ENCODE assay signal across 11 mouse cellular contexts in genomic region chr5:139384531-139384930, GRCm38 (mm10). TPM values are rescaled to one million over a fixed set of nuclear protein-coding genes. Genes with fewer than 3 reads are reported as not detected.
DNase-seq lines count a peak whose midpoint lies in the region; ATAC-seq lines count a peak whose summit lies in the region.
"Had no signal": no experiment of that assay in that cellular context is flagged by ENCODE, and none has a peak within 500 bp of the region (broad histone marks: within the 10 kb centered on the region; RNA-seq: fewer than 3 reads in every experiment).

No protein-coding gene starts in this region.

- 60% methylated on average over 10 of the region's 10 CpGs for WGBS in liver, embryonic 12.5 days (ENCODE audit: insufficient replicate concordance)

- peak overlapping the region; percentile 100 for H3K27ac ChIP-seq in liver, embryonic 12.5 days

- peak overlapping the region; percentile 83 for H3K9ac ChIP-seq in liver, embryonic 12.5 days
- H3K9ac ChIP-seq: forebrain, postnatal 0 days had no signal

- no peak for ATAC-seq in erythroblast, adult 5-6 weeks (replicated peaks; ENCODE audit: low FRiP score, poor library complexity, severe bottlenecking)
- ATAC-seq in liver, embryonic 12.5 days = no peak
- ATAC-seq: forebrain, postnatal 0 days had no signal

- intact Hi-C loops in heart, postnatal 10 days (cut with DNase I) = no loop called here
- intact Hi-C loops in left cerebral cortex, postnatal 10 days (cut with DNase I) = no loop called here

- peak overlapping the region; percentile 91 for H3K4me2 ChIP-seq in liver, embryonic 12.5 days

- H3K27me3 ChIP-seq in erythroblast, embryonic 14.5 days (ENCODE audit: control insufficient read depth) = no peaks in the 10 kb centered on the region
- no peaks in the 10 kb centered on the region for H3K27me3 ChIP-seq in liver, embryonic 12.5 days (replicated peaks)

- peaks cover 94% of the 10 kb centered on the region for H3K4me1 ChIP-seq in erythroblast, embryonic 14.5 days (ENCODE audit: control insufficient read depth)
- H3K4me1 ChIP-seq in liver, embryonic 12.5 days = peaks cover 95% of the 10 kb centered on the region

- H3K36me3 ChIP-seq in erythroblast, embryonic 14.5 days (ENCODE audit: control insufficient read depth) = peaks cover 75% of the 10 kb centered on the region
- H3K36me3 ChIP-seq in liver, embryonic 12.5 days = peaks cover 45% of the 10 kb centered on the region

- DNase-seq in adipocyte (ENCODE audit: low spot score) = peak; percentile 98
- DNase-seq in heart, postnatal 10 days = peak; percentile 70
- DNase-seq in left cerebral cortex, postnatal 10 days (ENCODE audit: extremely low spot score in 1 of 2, low spot score in 2 of 2) = no peak
- no peak for DNase-seq in cerebellum, adult 11 months
- DNase-seq in ovary, postnatal 36 days (ENCODE audit: low spot score) = no peak
- DNase-seq: forebrain, postnatal 0 days; layer of hippocampus, postnatal 36 days had no signal

- H3K9me3 ChIP-seq in erythroblast, embryonic 14.5 days (ENCODE audit: control insufficient read depth, low read length) = no peaks in the 10 kb centered on the region
- no peaks in the 10 kb centered on the region for H3K9me3 ChIP-seq in liver, embryonic 12.5 days (replicated peaks)

- H3K4me3 ChIP-seq in erythroblast, embryonic 14.5 days (replicated peaks) = peak overlapping the region; percentile 64
- H3K4me3 ChIP-seq in liver, embryonic 12.5 days = no peak overlapping the region

RNA-seq across cellular contexts. Expression of gene Gpr146, which starts 7.0 kb away (rescaled TPM):
- polyA plus RNA-seq in erythroblast, embryonic 14.5 days (2012) = 8.1 and 9.7 TPM in 2 replicates
- total RNA-seq in erythroblast, adult 5-6 weeks (2015; ENCODE audit: low replicate concordance) = 27.3 and 37.2 TPM in 2 replicates
- 49.4 and 58.3 TPM in 2 replicates for total RNA-seq in erythroblast, adult 5-6 weeks (2017; ENCODE audit: low replicate concordance)
- total RNA-seq in heart, postnatal 10 days (2021) = 10 to 100 TPM; 33.7 to 37.2 TPM
- polyA plus RNA-seq in liver, embryonic 12.5 days (2016; fragmentation: Nextera tagmentation; extraction: Ambion mirVana) = 18.3 and 19.3 TPM in 2 replicates
- 1 to 10 TPM; 5.7 to 7.5 TPM for total RNA-seq in left cerebral cortex, postnatal 10 days (2021)

RNA-seq across cellular contexts. Expression of gene C130050O18Rik, which starts 20.5 kb away (rescaled TPM):
- polyA plus RNA-seq in erythroblast, embryonic 14.5 days (2012) = not detected in 2 replicates
- total RNA-seq in erythroblast, adult 5-6 weeks (2015; ENCODE audit: low replicate concordance) = 1.9 and 2.1 TPM in 2 replicates
- total RNA-seq in erythroblast, adult 5-6 weeks (2017; ENCODE audit: low replicate concordance) = 2.9 and 4.3 TPM in 2 replicates
- under 1 TPM; 0.74 to 0.93 TPM for total RNA-seq in heart, postnatal 10 days (2021)
- 0.72 and 0.75 TPM in 2 replicates for polyA plus RNA-seq in liver, embryonic 12.5 days (2016; fragmentation: Nextera tagmentation; extraction: Ambion mirVana)
- total RNA-seq in left cerebral cortex, postnatal 10 days (2021) = under 1 TPM; 0.24 to 0.28 TPM
- total RNA-seq: forebrain, postnatal 0 days had no signal

RNA-seq across cellular contexts. Expression of gene Cyp2w1, which starts 32.1 kb away (rescaled TPM):
- polyA plus RNA-seq in erythroblast, embryonic 14.5 days (2012) = 0.02 and 0.06 TPM in 2 replicates
- not detected in 2 replicates for total RNA-seq in erythroblast, adult 5-6 weeks (2015; ENCODE audit: low replicate concordance)
- total RNA-seq in erythroblast, adult 5-6 weeks (2017; ENCODE audit: low replicate concordance) = not detected in 2 replicates
- not detected for total RNA-seq in heart, postnatal 10 days (2021)
- polyA plus RNA-seq in liver, embryonic 12.5 days (2016; fragmentation: Nextera tagmentation; extraction: Ambion mirVana) = not detected in 2 replicates
- total RNA-seq in left cerebral cortex, postnatal 10 days (2021) = not detected
- total RNA-seq: adrenal gland, adult 18-20 months; forebrain, postnatal 0 days; layer of hippocampus, postnatal 36 days had no signal
- polyA plus RNA-seq: forebrain, postnatal 0 days had no signal

RNA-seq across cellular contexts. Expression of gene Cox19, which starts 33.3 kb away (rescaled TPM):
- polyA plus RNA-seq in erythroblast, embryonic 14.5 days (2012) = 5.5 and 10.5 TPM in 2 replicates
- total RNA-seq in erythroblast, adult 5-6 weeks (2015; ENCODE audit: low replicate concordance) = 4.2 and 6.5 TPM in 2 replicates
- total RNA-seq in erythroblast, adult 5-6 weeks (2017; ENCODE audit: low replicate concordance) = 7.7 and 8.8 TPM in 2 replicates
- 10 to 100 TPM; 88.8 to 96.4 TPM for total RNA-seq in heart, postnatal 10 days (2021)
- 72.3 and 73.8 TPM in 2 replicates for polyA plus RNA-seq in liver, embryonic 12.5 days (2016; fragmentation: Nextera tagmentation; extraction: Ambion mirVana)
- 10 to 100 TPM; 75.2 to 90.2 TPM for total RNA-seq in left cerebral cortex, postnatal 10 days (2021)

RNA-seq across cellular contexts. Expression of gene Gper1, which starts 38.4 kb away (rescaled TPM):
- polyA plus RNA-seq in erythroblast, embryonic 14.5 days (2012) = not detected in 2 replicates
- not detected in 2 replicates for total RNA-seq in erythroblast, adult 5-6 weeks (2015; ENCODE audit: low replicate concordance)
- total RNA-seq in erythroblast, adult 5-6 weeks (2017; ENCODE audit: low replicate concordance) = not detected in 2 replicates
- total RNA-seq in heart, postnatal 10 days (2021) = 1 to 10 TPM; 2.5 to 2.6 TPM
- 0.39 and 0.51 TPM in 2 replicates for polyA plus RNA-seq in liver, embryonic 12.5 days (2016; fragmentation: Nextera tagmentation; extraction: Ambion mirVana)
- 1 to 10 TPM; 2.9 to 3.3 TPM for total RNA-seq in left cerebral cortex, postnatal 10 days (2021)

Comparison
In these comparisons a context has a peak if more than half of its experiments do, and no peak if none do; other contexts are left out.
1. DNase-seq: peak in adipocyte (single experiment) and heart, postnatal 10 days (2 of 2); none in left cerebral cortex, postnatal 10 days (0 of 2), cerebellum, adult 11 months (single experiment) and ovary, postnatal 36 days (single experiment).